Mouse (Mus musculus) lung, postnatal 4 days (tissue): ENCODE measurements around the gene Ralgapa2.

Experiments
- DNase-seq, 2 experiments: peaks; one replicate each; pipeline ENCODE4 v3.0.0; 2021

Ralgapa2 gene

DNA sequence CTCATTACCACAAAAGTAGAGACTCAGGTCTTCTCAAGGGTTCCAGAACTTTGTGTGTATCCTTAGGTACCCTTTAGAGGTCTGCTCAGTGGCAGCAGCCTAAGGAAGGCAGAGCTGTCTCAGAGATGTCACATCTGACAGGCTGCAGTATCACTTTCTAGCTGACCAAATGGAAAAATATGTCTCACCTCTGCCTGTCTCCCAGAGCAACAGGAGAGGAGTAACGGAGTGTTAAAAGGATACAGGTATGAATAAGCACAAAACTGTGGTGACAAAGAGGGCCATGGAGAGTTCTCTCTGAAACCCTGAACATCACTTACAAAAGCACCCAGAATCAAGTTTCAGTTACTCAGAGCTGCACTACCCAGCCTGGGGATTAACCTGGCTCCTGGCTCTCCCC is 257.8 kb downstream of the Ralgapa2 start:
- no peak for DNase-seq

DNA sequence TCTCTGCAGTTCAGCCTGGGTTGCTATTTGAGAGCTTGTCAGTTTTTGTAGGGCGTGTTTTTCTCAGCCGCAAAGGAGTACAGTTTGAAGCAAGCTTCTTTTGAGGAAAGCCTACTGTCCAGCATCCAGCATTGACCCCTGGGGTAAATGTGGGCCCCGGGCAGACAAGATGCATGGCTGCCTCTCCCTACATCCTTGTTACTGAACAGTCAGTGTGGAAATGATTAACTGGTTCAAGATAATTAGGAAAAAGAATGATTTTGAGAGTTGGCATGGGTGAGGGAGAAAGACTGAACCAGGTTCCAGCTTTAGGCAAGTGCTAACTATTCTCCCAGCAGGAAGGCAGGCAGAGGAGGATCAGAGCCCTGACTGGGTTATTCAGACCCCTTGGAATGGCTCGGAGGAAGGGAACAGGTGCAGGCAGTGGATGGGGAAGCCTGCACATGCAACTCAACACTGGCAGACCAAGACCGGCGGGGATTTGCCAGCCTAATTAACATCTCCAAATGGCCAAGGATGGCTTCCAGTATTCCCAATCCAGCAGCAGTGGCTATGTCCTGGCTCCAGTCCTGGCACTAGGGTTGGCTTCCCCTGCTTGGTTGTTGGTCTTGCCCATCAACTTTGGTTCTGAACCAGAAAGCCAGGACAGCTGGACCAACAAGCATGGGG is 261.8 kb downstream of the Ralgapa2 start:
- DNase-seq, result no peak

DNA sequence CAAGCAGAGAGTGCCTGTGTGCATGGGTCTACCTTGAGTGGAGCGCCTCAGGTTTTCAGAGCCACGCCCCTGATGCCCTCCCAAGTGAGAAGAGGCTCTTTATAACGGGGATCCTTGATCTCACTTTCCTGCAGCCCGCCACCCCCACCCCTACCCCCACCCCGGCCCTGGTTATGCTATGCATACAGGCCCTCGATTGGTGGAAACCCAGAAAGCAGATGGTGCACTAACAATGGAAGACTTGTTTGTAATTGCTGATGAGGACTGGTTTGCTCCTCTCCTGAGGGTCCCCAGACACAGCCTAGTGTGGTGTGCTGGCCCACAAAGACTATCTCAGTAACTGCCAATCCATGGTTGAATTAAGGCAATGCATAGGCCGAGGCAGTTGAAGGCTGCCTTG is 263.1 kb downstream of the Ralgapa2 start:
- no peak for DNase-seq

DNA sequence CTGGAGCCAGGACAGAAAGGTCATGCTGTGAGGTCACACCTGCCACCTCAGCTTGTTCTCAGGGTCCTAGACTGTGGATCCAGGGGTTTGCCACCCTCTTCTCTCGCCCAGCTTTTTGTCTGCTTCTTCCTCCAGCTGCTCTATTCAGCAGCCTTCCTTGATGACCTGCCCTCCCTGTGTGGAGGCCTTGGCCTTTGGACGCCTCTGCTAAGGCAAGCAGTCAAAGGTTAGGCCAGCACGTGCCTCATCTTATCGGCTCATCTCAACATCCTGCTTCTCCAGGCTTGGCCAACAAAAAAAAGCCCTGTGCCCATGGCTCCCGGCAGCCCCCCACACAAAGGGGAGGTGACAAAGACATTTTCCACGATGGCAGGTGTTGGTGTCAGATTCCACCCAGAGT is 264.6 kb downstream of the Ralgapa2 start:
- DNase-seq, result no peak

DNA sequence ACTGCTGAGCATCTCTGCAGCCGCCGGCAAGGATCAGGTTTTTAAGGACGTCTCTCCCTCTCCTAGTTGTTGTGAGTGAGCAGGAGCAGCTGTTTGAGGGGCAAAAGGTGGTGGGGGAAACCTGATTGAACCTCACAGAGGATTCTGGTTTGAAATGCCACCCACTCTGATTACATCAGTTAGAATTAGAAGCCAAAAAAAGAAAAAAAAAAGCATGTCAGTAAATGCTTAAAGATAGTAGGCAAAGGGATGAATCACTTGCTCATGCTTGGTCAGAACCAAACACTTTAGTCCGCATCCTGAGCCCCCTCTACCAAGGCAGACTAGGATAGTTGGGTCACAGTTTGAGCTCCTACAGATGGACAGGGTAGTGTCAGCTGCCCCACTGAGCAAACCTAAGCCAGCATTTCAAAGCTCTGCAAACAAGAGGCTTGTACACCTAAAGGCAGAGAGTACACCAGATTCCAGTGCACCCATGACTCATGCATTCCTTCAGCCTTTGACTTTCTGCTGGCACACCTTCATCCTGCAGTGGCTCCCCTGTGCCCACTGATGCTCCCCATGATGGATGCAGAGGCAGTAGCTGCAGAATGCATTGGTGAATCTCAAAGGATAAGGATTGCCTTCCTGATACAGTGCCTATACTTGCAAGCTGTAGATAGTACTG is 265.6 kb downstream of the Ralgapa2 start:
- DNase-seq, result no peak

DNA sequence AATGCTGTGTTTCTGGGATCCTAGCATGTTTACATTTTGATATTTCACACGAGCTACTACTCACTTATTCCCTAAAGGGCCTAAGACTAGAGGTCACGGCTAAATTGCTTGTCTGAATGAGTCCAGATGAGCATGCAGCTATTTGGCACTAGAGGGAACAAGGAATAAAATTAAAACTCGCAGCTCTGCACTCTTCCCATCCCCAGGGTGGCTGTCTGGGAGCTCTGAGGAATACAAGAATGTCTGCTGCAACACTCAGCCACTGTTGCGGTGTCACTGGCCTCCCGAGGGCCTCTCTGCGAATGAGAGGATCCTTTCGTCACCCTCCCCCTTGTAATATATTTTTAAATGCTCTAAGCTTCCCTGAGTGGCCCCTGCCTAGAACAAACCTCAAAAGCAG is 266.7 kb downstream of the Ralgapa2 start:
- no peak for DNase-seq

DNA sequence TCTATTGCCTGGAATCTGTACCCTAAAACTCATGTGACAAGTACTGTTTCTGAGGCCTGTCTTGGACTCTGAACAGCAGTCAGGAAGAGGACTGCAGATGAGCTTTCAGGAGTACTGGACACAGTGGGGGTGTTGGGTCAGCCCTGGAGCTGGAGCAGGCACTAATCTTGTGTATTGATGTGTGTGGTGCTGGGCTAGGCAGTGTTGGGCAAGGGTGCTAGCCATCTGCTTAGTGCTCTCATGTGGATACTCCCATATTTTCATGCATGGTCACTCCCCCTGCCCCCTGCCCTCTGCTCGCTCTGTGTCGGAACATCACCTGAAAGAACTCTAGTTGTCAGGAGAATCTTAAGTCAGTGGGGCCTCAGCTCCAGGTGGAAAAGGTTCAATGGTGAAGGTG is 268.1 kb downstream of the Ralgapa2 start:
- no peak for DNase-seq

DNA sequence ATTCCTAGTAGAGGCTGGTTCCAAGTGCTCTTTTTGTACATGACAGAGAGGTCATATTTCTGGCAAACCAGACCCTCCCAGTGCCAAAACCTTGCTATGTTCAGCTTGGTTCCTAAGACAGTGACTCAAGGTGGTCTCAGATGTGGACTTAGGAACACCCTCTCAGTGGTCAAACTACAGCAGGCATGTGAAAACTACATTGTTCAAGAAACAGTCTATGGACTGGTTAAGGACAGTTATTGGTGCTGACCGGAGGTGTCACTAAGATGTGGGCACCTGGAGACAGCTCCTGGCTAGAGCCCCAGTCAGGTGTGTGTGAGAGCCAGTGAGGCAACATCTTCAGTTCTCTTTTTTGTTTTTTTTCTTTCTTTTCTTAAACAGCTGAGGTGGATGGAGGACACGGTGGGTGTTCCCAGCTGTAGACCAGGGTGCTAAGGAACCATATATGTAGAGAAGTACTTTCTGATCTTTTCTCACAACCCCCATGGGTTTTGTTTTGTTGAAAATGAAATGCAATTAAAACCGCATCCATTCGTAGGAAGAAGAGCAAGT is 272.9 kb downstream of the Ralgapa2 start:
- no peak for DNase-seq

DNA sequence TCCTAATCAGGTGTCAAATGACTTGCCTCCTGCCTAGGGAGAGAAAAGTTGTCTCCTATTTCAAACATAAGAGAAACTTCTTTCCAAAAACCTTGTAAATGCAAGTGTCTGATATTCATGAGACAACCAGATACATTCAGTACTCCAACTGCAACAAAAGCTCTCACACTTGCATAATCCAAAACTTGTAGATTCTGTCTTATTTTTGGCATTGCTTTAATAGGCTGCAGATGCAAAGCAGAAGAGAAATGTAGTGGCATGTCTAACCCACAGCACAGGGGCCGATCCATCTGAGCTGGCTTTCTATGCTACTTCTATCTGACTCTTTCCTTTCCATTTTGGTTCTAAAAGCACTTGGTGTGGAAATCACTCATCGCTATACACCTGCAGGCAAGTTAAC is 280.7 kb downstream of the Ralgapa2 start:
- no peak for DNase-seq

DNA sequence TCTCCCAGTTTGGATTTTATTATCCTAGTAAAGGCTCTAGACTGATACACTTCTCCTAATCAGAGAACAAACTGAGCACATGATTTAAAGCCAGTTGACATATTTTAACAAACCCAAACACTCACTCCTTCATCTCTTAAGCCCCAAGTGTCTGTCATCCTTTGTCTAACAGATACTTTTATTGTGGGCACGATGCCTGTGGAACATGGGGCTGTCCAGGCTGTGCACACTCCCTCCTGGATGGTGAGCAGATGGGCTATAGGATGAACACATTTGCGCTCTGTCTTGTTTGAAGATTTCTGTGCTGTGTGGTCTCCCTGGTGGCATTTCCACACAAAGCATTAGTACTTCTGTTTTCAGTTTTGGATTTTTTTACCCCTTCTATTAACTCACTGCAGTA is 283.7 kb downstream of the Ralgapa2 start:
- no peak for DNase-seq

DNA sequence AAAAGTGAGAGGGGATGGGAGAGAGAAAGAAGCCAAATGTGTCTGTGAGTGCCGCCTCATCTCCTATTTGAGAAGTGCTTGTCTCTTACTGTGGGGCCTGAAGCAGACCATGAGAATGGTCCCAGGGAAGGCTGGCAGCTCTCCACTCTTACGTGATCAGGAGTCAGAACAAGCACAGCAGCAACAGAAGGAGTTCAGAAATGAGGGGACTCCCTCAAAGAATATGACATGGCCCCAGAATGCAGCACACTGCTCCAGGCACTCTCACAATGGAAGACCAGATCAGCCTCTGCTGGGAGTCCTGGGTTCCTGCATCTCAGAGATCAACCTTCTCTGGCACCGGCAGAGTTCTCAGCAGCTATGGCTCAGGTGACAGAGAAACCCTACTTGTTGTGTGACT is 284.5 kb downstream of the Ralgapa2 start:
- no peak for DNase-seq

DNA sequence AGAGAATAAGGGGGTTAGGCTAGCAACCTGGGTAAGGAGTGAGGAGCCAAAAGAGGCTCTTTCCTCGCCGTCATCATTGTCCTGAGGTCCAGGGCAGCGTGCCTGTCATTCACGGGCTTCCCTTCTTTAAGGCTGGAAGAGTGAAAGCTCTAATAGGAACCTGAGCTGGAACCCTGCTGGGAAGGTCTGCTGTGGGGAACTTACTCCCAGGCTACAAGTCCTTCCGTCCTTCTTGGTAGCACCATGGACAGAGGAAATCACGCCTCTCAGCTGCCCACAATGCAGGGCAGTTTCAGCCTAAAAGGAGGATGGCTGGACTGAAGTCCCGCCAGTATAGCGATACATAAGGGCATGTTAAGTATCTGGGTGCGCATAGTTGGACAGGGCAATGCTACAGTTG is 285.7 kb downstream of the Ralgapa2 start:
- peak; percentile 43 to 52 for DNase-seq

DNA sequence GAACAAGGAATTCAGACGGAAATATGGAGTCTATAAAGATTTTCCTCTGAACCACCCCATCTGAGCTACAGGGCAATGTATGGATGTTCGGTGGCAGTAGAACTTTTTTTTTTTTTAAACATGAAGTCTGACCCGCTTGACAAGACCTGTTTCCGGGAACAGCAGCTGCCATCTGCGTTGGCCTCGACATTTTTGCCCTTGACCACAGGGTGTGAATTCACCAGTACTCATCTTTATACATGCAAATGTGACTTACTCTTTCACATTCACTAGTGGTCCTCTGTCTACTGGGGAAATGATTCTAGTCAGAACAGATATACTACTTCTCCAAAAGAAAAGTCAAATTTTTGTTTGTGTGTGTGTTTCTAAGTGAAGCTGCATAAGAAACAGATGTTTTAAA is 286.3 kb downstream of the Ralgapa2 start:
- no peak for DNase-seq

DNA sequence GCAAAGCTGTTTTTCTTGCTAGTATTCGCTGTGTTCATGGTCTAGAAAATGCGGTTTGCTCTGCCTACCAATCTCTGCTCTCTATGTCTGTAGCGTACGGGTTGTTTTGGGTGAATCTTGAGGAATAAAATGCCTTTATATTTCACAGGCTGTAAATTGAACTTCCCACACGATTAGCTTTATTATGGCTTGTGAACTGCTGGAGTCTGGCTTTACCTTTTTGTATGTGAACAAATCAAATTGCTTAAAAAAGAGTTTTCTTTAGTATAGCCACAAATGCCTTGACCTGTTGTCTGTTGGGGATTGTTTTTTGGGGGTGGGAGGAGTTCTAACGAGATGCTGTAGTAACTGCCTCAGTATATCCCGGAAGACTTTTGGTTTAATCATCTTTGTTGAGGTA is 288.0 kb downstream of the Ralgapa2 start:
- DNase-seq, result no peak

DNA sequence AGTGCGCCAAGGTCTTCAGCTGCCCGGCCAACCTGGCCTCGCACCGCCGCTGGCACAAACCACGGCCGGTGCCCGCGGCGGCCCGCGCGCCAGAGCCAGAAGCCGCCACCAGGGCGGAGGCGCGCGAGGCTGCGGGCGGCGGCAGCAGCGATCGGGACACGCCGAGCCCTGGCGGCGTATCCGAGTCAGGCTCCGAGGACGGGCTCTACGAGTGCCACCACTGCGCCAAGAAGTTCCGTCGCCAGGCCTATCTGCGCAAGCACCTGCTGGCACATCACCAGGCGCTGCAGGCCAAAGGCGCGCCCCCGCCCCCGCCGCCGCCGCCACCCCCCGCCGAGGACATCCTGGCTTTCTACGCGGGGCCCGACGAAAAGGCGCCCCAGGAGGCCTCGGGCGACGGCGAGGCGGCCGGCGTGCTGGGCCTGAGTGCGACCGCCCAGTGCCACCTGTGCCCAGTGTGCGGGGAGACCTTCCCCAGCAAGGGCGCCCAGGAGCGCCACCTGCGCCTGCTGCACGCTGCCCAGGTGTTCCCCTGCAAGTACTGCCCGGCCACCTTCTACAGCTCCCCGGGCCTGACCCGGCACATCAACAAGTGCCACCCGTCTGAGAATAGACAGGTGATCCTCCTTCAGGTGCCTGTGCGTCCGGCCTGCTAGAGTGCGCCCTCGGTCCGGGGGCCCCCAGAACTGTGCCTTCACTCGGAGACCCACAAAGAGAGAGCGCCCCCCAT is 288.8 kb downstream of the Ralgapa2 start:
- DNase-seq, result peak in 1 of 2 experiments; percentile 27

DNA sequence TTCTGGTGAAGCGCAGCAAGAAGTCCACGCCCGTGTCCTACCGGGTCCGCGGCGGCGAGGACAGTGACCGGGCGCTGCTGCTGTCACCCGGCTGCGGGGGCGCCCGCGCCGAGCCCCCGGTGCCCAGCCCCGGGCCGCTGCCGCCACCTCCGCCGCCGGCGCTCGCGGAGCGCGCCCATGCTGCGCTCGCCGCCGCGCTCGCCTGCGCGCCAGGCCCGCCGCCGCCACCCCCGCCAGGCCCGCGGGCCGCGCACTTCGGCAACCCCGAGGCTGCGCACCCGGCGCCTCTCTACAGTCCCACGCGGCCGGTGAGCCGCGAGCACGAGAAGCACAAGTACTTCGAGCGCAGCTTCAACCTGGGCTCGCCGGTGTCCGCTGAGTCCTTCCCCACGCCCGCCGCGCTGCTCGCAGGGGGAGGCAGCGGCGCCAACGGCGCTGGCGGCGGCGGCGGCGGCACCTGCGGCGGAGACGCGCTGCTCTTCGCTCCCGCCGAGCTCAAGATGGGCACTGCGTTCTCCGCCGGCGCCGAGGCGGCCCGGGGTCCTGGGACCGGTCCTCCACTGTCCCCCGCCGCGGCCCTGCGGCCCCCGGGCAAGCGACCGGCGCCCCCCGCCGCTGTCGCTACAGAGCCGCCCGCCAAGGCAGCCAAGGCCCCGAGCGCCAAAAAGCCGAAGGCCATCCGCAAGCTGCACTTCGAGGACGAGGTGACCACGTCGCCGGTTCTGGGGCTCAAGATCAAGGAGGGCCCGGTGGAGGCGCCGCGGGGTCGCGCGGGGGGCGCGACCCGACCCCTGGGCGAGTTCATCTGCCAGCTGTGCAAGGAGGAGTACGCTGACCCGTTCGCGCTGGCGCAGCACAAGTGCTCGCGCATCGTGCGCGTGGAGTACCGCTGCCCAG is 289.6 kb downstream of the Ralgapa2 start:
- DNase-seq, result peak in 1 of 2 experiments; percentile 29

DNA sequence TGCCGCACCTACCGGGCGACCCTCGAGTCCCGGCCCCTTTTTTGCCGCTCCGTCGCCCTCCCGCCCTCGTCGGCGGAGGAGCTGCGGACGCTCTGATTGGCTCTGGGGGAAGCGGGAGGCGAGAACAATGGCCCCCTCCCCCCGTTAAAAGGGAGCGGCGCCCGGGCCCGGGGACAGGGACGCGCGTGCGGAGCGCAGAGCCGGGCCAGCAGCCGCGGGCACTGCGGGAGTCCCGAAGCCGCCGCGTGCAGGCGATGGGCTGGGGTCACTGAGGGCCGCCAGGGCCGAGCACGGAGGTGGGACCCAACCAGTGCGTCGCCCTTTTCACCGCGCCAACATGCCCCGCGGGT is 290.2 kb downstream of the Ralgapa2 start:
- peak in 1 of 2 experiments; percentile 22 for DNase-seq

DNA sequence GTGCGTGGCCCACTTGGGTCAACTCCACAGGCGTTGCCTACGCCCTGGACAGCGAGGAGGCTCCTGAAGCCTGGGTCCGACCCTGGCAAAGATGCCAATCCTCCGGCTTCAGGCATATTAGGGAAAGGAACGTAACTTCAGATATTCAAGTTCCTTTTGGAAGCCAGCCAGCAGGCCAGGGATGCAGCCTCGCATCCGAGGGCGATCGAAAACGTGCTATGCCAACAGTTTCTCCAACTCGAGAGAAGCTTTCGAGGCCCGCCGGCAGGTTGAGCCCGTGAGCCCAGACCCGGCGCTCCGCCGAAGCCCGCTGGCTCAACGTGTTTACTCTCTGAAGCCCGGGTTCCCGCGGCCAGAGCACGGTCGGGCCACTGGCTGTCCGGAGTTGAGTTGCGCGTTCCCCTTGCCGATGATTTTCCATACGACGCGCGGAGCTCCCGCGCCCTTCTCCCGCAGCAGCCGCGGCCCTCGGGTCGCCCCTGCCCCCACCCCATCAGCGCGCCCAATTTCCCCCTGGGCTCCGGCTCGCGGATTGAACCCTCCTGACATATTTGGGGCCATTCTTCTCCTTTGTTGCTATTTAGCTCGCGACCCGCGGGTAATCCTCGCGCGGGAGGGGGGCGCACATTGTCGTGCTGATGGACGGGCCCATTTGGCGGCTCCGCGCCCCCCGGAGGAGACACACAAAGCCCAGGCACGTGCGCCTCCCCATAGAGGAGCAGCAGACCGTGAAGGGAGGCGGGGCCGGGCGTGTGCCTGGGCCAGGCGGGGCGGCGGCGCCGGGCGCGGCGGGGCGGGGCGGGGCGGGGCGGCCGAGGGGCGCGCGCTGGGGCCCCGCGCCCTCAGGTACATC is 290.8 kb downstream of the Ralgapa2 start, which contains the start of gene Insm1:
Gene Insm1 (plus strand): TSS at position 846 of the 853 bp plus-strand sequence.
- peak; percentile 30 to 38 for DNase-seq

DNA sequence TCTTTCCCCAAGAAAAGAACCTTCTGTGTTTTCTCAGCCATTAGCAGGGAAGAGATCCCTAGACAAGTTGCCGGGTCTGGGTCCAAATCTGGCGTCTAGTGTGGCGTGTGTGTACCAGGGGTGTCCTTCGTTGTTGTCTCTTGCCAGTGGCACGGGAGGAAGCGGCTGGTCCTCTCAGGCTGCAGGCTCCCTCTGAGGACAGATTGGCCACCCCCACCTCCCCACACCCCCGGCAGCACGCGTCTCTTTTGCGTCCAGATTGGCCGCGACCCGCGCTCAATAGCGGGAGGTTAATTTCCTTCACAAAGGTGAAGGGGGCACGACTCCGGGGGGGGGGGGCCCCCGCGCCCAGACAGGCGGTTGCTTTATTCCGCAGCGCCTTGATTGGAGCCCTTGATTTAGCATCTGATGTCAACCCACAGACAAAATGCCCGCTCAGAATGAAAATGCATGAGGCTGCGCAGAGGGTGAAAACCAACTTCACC is 291.5 kb downstream of the Ralgapa2 start:
- no peak for DNase-seq

DNA sequence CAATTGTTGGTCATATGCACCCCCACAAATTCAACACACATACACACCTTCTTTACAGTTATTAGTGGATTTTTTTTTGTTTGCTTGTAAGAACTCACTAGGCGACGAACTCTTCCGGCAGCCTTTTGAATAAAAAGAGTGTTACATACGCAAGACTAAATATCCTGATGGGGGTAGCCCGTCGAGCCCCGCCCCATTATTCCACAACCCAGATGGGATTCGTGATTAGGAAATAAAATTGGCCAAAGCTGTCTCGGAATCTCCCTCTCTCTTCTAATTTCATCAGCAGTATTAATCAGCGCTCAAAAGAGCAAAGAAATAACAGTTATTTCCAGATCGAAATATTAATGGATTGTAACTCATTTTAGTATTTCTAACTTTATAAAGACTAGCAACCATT is 292.4 kb downstream of the Ralgapa2 start:
- DNase-seq, result no peak

DNA sequence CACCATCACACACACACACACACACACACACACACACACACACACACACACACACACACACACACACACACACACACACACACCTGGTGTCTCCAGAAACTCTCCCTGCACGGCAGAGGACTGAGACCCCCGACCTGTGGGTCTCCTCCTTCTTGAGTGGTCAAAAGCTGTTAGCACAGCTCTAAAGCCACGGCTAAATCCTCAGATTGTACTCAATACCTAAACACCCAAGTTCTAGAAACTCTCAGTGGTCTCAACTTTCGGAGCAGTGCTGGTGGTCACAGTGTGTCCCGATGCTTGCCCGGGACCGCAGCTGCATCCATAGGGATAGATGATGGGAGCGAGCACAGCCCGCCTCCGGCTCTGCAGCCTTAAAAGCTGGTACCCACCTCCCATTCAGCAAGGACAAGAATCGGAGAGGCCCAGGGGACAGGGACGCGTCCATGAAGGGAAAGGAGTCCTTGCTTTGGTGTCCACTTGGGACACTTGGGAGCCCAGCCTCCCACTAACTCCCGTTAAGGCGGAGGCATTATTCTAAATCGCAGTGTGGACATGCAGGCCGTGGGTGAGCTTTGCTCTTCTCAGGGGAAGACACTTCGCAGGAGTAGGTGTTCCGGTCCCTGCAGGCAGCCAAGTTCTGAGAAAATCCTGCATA is 293.1 kb downstream of the Ralgapa2 start:
- no peak for DNase-seq
